Mouse (Mus musculus): ENCODE data around the gene Pgpep1.

DNA sequence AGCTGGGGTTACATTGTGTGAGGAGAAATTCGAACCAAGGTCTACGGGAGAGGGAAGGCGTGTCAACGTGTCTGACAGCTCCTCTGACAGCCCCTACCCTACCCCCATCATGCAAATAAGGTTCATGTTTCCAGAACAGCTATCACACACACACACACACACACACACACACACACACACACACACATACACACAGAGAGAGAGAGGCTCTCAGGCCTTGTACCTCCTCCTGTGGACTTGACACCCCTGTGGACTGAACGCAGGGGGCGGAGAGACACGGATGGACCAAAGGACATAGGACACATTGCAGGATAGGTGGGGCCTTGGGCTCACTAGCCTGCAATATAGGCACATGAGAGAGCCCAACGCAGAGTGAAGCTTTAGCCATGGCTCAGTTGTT is 23.4 kb downstream of the Pgpep1 start:
- TF ChIP-seq EP300 (IDR thresholded peaks at IDR 0.05; ENCODE audit: insufficient read depth, low read depth, low read length) = no peak
- no peak for TF ChIP-seq CTCF (IDR thresholded peaks at IDR 0.05; ENCODE audit: low read depth, low read length)

Measured in ES-Bruce4 (cell line).